Mouse (Mus musculus) kidney, postnatal 14 days (tissue): ENCODE results near the gene Mgat4b.

Experiments
- DNase-seq: peaks from one replicate; pipeline ENCODE4 v3.0.0; 2022; ENCODE audit warnings: mixed read lengths

Mgat4b gene

GRCm38 (mm10) chr11:50201590-50201989, 9.1 kb upstream of the Mgat4b start:
- no peak for DNase-seq

- DNase-seq, result no peak
Measured at GRCm38 (mm10) chr11:50203302-50203827, 7.3 kb upstream of the Mgat4b start.

DNA sequence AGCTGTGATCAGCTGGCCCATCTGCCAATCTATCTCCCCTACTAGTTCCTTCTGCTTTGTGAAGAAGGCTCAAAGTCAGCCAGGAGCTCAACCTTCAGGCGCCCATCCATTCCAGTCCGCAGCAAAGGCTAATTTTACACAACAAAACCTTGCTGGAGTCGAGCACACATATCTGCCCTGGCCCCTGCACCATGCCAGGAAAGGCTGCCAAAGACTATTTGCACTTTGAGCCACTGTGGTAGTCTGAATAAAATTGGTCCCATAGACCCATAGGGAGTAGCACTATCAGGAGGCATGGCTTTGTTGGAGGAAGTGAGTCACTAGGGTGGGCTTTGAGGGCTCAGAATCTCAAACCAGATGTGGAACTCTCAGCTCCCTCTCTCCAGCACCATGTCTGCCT, 5.3 kb upstream of the Mgat4b start:
- DNase-seq, result no peak

- no peak for DNase-seq
Measured at GRCm38 (mm10) chr11:50206037-50206436, 4.7 kb upstream of the Mgat4b start.

GRCm38 (mm10) chr11:50207344-50207743, 3.3 kb upstream of the Mgat4b start:
- no peak for DNase-seq

GRCm38 (mm10) chr11:50208039-50208438, 2.7 kb upstream of the Mgat4b start:
- no peak for DNase-seq

DNA sequence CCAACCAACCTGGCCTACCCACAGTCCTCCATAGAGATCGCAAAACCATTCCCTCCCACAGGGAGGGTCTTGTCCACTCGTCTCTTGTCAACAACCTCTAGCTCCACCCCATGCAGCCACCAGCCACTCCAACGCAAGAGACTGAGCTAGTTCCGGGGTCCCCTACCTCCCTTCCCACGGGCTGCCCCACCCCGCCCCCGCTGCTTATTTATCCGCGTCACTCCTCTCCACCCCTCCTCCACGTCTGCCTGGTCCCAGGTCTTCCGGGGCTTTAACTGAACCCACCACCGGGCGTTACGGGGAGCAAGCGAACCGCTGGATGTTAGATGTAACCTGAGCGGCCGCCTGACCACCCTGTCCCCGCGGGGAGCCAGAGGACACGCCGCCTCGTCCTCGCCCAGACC, 587 bp upstream of the Mgat4b start:
- peak; percentile 95 for DNase-seq

DNA sequence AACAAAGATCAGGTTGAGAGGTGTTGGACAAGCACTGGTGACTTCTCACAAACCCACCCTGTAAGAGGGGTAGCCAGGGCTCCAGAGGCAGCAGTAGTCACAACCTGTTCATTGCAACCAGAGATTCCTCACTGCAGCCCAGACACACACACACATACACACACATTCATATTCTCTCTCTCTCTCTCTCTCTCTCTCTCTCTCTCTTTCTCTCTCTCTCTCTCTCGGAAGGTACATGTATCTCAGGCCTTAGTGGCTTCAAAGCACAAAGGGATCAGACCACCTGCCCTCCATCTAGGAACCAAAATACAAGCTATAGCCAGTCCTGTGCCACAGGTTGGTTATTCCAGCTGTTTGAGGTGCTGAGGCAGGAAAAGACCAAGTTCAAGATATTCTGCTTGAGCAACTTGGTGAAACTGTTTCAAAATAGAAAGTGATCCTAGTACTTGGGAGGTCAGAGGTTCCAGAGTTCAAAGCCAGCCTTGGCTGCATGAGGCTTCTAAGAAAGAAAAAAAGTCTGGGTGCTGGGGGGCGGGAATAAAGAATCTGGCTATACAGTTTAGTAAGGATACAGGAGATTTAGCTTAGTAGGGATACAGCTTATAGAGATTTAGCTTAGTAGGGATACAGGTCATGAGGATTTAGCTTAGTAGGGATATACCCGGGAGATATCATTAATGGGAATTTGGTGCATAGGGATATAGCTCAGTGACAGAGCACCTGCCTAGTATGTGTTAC, 801 bp downstream of the Mgat4b start:
- no peak for DNase-seq

DNA sequence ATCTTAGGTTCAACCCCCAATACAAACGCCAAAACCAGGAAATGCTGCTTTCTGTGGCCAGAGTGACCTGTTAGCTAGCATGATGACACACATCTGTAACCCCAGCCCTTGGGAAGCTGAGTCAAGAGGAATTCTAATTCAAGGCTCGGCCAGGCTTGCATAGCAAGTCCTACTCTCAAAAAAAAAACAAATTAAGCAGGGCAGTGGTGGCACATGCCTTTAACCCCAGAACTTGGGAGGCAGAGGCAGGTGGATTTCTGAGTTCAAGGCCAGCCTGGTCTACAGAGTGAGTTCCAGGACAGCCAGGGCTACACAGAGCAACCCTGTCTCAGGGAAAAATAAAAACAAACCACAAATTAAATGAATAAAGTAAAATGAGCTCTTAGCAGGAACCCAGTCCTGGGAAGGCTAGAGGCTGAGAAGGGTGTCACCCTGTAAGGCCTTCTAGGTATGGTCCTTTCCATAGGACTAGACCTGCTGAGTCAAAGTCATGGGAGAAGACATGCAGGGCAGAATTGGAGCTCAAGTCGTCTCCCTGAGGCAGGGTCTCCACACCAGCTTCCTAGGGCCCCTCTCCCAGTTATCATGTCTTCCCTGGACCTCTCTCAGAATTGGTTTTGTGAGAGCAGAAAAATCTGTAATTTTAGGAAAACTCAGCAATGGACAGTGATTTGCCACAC, 1.5 kb downstream of the Mgat4b start:
- no peak for DNase-seq

DNA sequence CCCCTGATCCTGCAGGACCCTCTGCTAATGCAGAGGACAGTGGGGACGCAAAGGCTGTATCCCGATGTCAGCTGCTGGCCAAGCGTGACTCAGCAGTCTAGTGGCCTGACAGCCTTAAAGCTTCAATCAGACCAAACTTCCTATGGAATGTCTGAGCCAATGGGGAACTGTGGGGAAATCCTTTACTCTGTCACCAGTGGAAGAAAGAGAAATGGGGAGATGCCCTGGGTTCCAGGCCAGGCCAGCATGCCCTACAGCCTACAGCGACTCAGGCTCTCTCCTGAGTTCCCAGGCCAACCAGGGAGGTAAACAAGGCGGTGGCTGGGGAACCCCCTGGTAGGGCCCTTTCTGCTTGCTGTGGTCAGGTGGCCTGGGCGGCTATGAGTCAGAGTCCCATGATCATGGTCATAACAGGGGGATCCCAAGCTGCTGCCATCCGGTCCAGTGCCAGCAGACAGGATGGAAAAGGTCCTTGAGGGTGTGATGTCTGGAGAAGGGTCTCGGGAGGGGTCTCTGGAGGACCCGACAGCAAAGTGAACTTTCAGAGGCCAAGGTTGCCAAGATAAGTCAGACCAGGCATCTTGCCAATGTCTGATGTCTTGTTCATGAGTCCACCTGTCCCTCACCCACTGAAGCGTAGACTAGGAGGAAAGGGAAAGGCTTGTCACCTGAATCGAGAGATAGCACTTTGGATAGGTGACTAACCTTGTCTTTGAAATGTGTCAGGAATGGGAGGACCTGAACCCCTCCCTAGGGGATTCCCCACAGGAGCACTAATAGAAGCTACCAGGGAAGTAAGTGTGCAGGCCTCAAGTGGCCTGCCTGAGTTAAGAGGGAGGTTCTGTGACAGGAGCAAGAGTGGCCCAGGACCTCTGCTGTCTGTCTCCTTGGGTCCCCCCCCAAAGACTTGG, 2.4 kb downstream of the Mgat4b start:
- DNase-seq, result peak; percentile 92

GRCm38 (mm10) chr11:50214631-50215030, 3.9 kb downstream of the Mgat4b start:
- DNase-seq, result no peak

DNA sequence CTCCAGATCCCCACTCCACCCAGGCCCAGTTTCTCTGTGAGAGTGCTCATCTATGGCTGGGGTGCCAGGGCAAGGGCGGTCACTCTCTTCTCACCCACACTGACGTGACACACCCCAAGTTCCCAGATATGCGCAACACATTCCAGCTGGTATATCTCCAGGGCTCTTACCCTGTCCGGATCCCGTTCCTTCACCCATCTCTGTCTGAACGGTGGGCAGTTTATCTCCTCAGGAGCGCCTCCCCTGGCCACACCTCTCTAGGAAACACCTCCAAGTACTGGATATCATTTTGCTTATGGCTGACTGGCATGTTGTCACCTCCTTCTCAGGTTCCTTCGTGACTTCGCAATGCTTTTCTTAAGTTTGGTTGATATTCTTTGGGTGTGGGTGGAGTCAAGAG, 4.9 kb downstream of the Mgat4b start:
- DNase-seq, result no peak

DNA sequence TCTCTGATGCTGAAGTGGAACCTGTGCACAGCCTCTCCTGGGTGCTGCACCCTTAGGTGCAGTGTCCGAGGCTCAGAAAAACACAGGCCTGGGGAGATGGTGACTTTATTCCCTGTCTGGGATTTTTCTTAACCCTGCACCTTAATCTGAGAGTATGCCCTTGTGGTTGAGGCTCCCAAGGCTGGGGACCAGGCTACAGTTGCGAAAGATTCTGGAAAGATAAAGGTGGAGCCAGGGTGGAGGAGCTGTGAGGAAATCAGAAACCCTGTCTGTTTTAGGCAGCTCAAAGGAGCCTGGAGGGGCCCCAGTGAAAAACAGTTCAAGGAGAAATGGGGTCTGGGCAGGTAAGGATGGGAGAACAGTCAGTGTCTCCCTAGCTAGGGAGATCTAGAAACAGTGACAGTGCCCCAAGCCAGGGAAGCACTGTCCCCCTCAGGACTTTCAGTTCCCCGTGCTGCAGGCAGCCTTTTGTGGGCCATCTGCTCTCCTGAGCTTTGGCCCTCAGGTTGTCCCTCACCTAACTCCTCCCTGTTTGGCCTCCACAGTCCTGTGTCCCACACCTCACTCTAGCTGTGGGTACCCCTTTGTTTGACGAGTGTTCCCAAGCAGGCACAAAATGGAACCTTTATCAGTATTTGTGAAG, 6.2 kb downstream of the Mgat4b start:
- no peak for DNase-seq

DNA sequence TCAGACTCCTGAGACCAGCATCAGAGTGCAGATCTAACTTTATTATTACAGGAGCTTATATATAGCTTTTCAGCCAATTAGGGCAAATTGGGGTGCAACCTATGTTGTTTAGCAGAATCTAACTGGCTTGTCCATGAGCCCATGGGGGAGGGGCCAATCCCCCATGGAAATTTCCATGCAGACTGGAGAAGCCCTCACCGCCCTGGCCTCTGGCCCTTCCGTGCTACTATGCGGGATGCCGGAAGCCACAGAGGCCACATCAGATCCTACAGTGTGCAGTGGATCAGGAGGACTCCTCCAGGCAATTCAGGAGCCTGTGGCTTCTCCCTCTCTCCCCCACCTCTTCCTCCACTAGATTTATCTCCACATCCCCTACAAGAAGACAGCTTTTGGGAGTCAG, 7.1 kb downstream of the Mgat4b start:
- peak; percentile 66 for DNase-seq

GRCm38 (mm10) chr11:50219833-50220232, 9.1 kb downstream of the Mgat4b start:
- no peak for DNase-seq

DNA sequence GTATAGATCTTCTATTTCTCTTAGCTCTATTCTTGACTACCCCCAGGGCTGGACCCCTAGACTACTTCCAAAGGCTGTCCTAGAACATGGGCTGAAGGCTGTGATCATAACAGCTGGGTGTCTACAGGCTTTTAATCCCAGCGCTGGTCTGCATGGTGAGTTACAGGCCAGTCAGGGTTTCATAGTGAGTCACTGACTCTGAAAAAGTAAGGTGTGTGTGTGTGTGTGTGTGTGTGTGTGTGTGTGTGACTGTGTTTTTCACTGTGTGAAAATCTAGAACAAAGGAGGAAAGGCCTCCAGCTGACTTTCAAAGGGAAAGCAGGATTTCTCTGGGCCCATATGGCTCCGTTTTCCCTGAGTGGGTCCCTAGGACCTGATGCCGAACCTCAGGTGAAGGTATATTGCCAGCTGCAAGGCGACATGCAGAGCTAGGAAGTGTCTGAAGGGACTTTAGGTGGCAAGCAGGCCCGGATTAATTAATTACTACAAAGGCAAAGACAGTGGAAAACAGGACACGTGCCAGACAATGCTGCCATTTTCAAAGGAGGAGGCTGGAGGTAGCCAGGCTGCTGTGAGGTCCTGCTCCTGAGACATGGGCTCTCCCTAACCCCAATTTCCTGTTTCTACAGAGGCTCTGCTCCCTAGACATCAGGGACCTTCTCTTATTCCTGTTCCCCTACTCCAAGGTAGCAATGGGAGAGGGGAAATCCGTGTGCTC, 12.0 kb downstream of the Mgat4b start:
- DNase-seq, result peak; percentile 69

DNA sequence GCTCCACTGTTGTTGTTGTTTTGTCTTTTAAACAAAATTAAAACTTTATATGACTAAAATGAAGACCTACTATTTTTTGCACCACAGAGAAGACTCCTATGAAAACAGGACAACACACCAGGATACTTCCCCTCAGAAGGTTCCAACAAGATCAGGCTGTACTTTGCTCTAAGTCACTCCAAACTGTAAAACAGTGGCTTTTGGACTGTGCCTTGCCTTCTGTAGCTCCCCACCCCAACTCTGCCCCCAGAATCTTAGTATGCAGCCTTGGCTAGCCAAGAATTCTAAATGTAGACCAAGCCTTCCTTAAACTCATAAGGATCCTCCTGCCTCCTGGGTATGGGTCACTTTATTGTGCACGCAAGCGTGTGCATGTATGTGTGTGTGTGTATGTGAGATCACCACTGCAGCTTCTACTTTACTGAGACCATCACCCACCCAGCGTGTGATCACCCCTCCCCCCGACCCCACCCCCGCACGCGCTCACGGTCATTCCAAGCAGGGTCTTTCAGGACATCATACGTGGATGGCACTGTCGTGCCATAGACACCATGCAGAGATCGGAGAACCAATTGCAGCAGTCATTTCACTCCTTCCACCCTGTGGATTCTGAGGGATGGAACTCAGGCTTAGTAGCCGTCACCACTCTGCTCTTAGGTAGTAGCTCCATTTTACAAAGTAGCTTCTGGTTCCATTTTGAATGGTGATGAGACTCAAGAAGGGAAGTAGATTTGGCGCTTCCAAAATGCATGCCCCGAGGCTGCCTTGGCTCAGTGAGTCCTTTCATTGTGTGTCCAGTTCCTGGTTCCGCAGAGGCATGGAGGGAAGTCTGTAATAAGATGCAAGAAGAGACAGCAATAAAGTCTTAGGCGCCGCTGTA, 13.3 kb downstream of the Mgat4b start:
- DNase-seq, result no peak

GRCm38 (mm10) chr11:50224671-50225530, 14.2 kb downstream of the Mgat4b start:
- DNase-seq, result peak; percentile 94

GRCm38 (mm10) chr11:50225611-50226378, 15.1 kb downstream of the Mgat4b start:
- peak; percentile 69 for DNase-seq
